Mouse (Mus musculus) lung, embryonic 14.5 days (tissue): Measurements from ENCODE around the gene Zbtb8a. TPM values are rescaled to one million over a fixed set of nuclear protein-coding genes. Genes with fewer than 3 reads are reported as not detected.
"Not testable (repeated sequence)": the region's sequence is repeated elsewhere in the genome, so short reads cannot be mapped to it uniquely, and the experiment has no call there.

Experiments
- ATAC-seq: fragments of 200-750 bp; cut with Nextera tagmentation; 2 replicates; pipeline ENCODE4 v1.8.0; 2017; ENCODE audit warnings: mild to moderate bottlenecking, moderate TSS enrichment, moderate library complexity; ENCODE audit not compliant: insufficient read depth
- DNase-seq: peaks from one replicate; pipeline ENCODE4 v3.0.0-alpha.2; 2015
- H3K27ac ChIP-seq: fragments of 300-500 bp; sonication (generic); 2 replicates; pipeline ENCODE4 v1.5.1; 2014; ENCODE audit warnings: low read depth, mild to moderate bottlenecking, moderate library complexity
- H3K27me3 ChIP-seq: fragments of 300-500 bp; sonication (generic); 2 replicates; pipeline ENCODE4 v1.6.1; 2014; ENCODE audit warnings: low read length, control low read depth; ENCODE audit not compliant: insufficient read depth
- H3K36me3 ChIP-seq: fragments of 300-500 bp; sonication (generic); 2 replicates; pipeline ENCODE4 v1.6.1; 2014; ENCODE audit warnings: control low read depth; ENCODE audit not compliant: insufficient read depth
- H3K4me1 ChIP-seq: fragments of 300-500 bp; sonication (generic); 2 replicates; pipeline ENCODE4 v1.6.1; 2014; ENCODE audit warnings: antibody characterized with exemption, control low read depth; ENCODE audit not compliant: insufficient read depth
- H3K4me2 ChIP-seq: fragments of 300-500 bp; sonication (generic); 2 replicates; pipeline ENCODE4 v1.6.1; 2014; ENCODE audit warnings: mild to moderate bottlenecking
- H3K4me3 ChIP-seq: fragments of 300-500 bp; sonication (generic); 2 replicates; pipeline ENCODE4 v1.5.1; 2014; ENCODE audit warnings: low read depth, low read length
- H3K9ac ChIP-seq: fragments of 300-500 bp; sonication (generic); 2 replicates; pipeline ENCODE4 v1.6.1; 2014
- H3K9me3 ChIP-seq: fragments of 300-500 bp; sonication (generic); 2 replicates; pipeline ENCODE4 v1.6.1; 2016; ENCODE audit warnings: low read depth, low read length, control low read depth
- CTCF ChIP-seq: IDR thresholded peaks from 2 replicates; pipeline ENCODE4 v1.5.1; 2016; ENCODE audit warnings: antibody characterized with exemption, low read depth
- WGBS: fragments of 180-500 bp; shearing (Covaris S2); extraction: QIAGEN DNeasy Blood & Tissue Kit; methylation state at CpG from one replicate; pipeline ENCODE4 v1.1.7; 2014; 5-methylcytosine and 5-hydroxymethylcytosine counted together
- polyA plus RNA-seq: library from polyadenylated mRNA; unstranded; fragments of >200 nt; fragmentation: Nextera tagmentation; extraction: Ambion mirVana; gene quantifications from 2 replicates; pipeline ENCODE4 v1.2.1, GENCODE M21; 2014

Zbtb8a gene
- 14.7 and 16.2 TPM in 2 replicates for polyA plus RNA-seq

- peak; percentile 82 for DNase-seq
- H3K4me2 ChIP-seq = peak within 1 kb of the TSS; percentile 71
- H3K4me1 ChIP-seq = no peaks in the 10 kb centered on the region
- no peaks in the 10 kb centered on the region; the same call in 1 of the 2 replicates for H3K27me3 ChIP-seq
- peak within 1 kb of the TSS; percentile 91 for H3K27ac ChIP-seq
- H3K4me3 ChIP-seq = peak within 1 kb of the TSS; percentile 84
- WGBS = 1% methylated on average over 61 of the region's 65 CpGs
- H3K9me3 ChIP-seq = no peaks in the 10 kb centered on the region
- peak; percentile 75 for ATAC-seq
- TF ChIP-seq CTCF = no peak; the same call in 1 of the 2 replicates
- peak within 1 kb of the TSS; percentile 92 for H3K9ac ChIP-seq
- no peaks in the 10 kb centered on the region for H3K36me3 ChIP-seq
Observed at GRCm38 (mm10) chr4:129377601-129378390, at the start of gene Zbtb8a. Zbtb8a (minus strand) TSS chr4:129378116.

GRCm38 (mm10) chr4:129418321-129418720 is 40.4 kb upstream of the Zbtb8a start:
- H3K9ac ChIP-seq = no peak overlapping the region
- no peak overlapping the region for H3K27ac ChIP-seq
- ATAC-seq (no peak), DNase-seq (no peak)
- no peaks in the 10 kb centered on the region for H3K36me3 ChIP-seq
- no peaks in the 10 kb centered on the region for H3K9me3 ChIP-seq
- TF ChIP-seq CTCF = 0 out of 2 replicates have a peak, but pooled peaks have one; percentile 18
- WGBS = 68% methylated on average over 5 of the region's 5 CpGs
- no peak overlapping the region for H3K4me3 ChIP-seq
- no peaks in the 10 kb centered on the region for H3K27me3 ChIP-seq
- no peak overlapping the region for H3K4me2 ChIP-seq
- H3K4me1 ChIP-seq = no peaks in the 10 kb centered on the region

- no peak for TF ChIP-seq CTCF
- DNase-seq = no peak
- WGBS = 26% methylated on average over 5 of the region's 5 CpGs
- ATAC-seq = no peak
- H3K27me3 ChIP-seq = no peaks in the 10 kb centered on the region
- H3K36me3 ChIP-seq = no peaks in the 10 kb centered on the region
- no peak overlapping the region for H3K4me2 ChIP-seq
- no peaks in the 10 kb centered on the region for H3K9me3 ChIP-seq
- no peak overlapping the region for H3K9ac ChIP-seq
- no peak overlapping the region for H3K4me3 ChIP-seq
- H3K4me1 ChIP-seq = no peaks in the 10 kb centered on the region
- H3K27ac ChIP-seq = no peak overlapping the region
Observed at GRCm38 (mm10) chr4:129416478-129416877, 38.6 kb upstream of the Zbtb8a start.

GRCm38 (mm10) chr4:129415892-129416291 is 38.0 kb upstream of the Zbtb8a start:
- Histone ChIP-seq H3K9me3 (no peaks in the 10 kb centered on the region), H3K9ac (no peak overlapping the region), H3K4me2 (no peak overlapping the region), H3K36me3 (no peaks in the 10 kb centered on the region), H3K27ac (no peak overlapping the region), H3K4me1 (no peaks in the 10 kb centered on the region), H3K4me3 (no peak overlapping the region), H3K27me3 (no peaks in the 10 kb centered on the region)
- 89% methylated on average over 5 of the region's 5 CpGs for WGBS
- TF ChIP-seq CTCF = peak; percentile 24; the same call in 1 of the 2 replicates
- DNase-seq (no peak), ATAC-seq (no peak)

- H3K27me3 ChIP-seq = no peaks in the 10 kb centered on the region
- H3K9me3 ChIP-seq = no peaks in the 10 kb centered on the region
- no peak overlapping the region for H3K27ac ChIP-seq
- H3K9ac ChIP-seq = no peak overlapping the region
- ATAC-seq = no peak
- H3K36me3 ChIP-seq = no peaks in the 10 kb centered on the region
- H3K4me2 ChIP-seq = no peak overlapping the region
- no peaks in the 10 kb centered on the region for H3K4me1 ChIP-seq
- no peak for TF ChIP-seq CTCF
- DNase-seq = no peak
- H3K4me3 ChIP-seq = no peak overlapping the region
Observed at GRCm38 (mm10) chr4:129410991-129411390, 33.1 kb upstream of the Zbtb8a start.

GRCm38 (mm10) chr4:129410532-129410931 is 32.6 kb upstream of the Zbtb8a start:
- not testable (repeated sequence) for H3K9ac ChIP-seq, H3K4me2 ChIP-seq, H3K36me3 ChIP-seq, H3K27ac ChIP-seq, H3K4me1 ChIP-seq, DNase-seq, H3K9me3 ChIP-seq, H3K4me3 ChIP-seq, H3K27me3 ChIP-seq, ATAC-seq
- WGBS = 84% methylated on average over 3 of the region's 3 CpGs

GRCm38 (mm10) chr4:129406447-129406846 is 28.5 kb upstream of the Zbtb8a start:
- no peaks in the 10 kb centered on the region for H3K9me3 ChIP-seq
- peak; percentile 63 for TF ChIP-seq CTCF
- H3K4me1 ChIP-seq = no peaks in the 10 kb centered on the region
- H3K4me2 ChIP-seq = peak overlapping the region; percentile 59
- WGBS = 1% methylated on average over 25 of the region's 25 CpGs
- H3K27me3 ChIP-seq = no peaks in the 10 kb centered on the region
- H3K36me3 ChIP-seq = no peaks in the 10 kb centered on the region
- ATAC-seq (peak; percentile 90), DNase-seq (peak; percentile 84)
- H3K9ac ChIP-seq = no peak overlapping the region; the same call in 1 of the 2 replicates
- peak overlapping the region; percentile 30 for H3K4me3 ChIP-seq
- H3K27ac ChIP-seq = no peak overlapping the region
